Mouse (Mus musculus): Measurements from ENCODE around the gene Prkn. TPM values are rescaled to one million over a fixed set of nuclear protein-coding genes. Genes with fewer than 3 reads are reported as not detected.

The Prkn gene
- polyA plus RNA-seq, 1 experiment from 2014 or later: 2.5 TPM

DNA sequence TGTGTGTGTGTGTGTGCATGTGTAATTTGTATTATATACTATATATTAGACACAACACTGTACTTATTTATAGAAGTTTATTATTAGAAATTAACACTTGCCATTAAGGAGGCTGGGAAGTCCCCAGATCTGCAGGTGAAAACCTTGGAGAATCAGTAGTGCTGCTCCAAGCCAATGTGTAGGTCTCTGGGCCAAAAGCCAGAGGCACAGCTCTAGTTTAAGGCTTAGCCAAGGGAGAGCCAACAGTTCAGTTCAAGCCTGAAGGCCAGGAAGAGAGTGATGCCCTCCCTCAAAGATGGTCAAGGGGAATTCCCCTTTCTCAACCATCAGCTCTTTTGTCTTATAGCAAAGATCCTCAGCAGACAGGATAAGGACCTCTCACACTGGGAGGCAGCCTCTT, 230.8 kb downstream of the Prkn start:
- ChIA-PET CTCF (no interaction called here), POLR2A (no interaction called here)
- DNase-seq (ENCODE audit: low read depth, low spot score) (no peak), ATAC-seq (no peak)
- no peak for TF ChIP-seq CTCF (IDR thresholded peaks at IDR 0.05)
- H3K27me3 ChIP-seq: no peaks in the 10 kb centered on the region
- in situ Hi-C loops (cut with MboI; ENCODE audit: low pct_unique_long_range_greater_than_20kb): no loop called here

GRCm38 (mm10) chr17:11076319-11076903, 236.2 kb downstream of the Prkn start:
- no peak for ATAC-seq
- in situ Hi-C loops (cut with MboI; ENCODE audit: low pct_unique_long_range_greater_than_20kb): no loop called here

DNA sequence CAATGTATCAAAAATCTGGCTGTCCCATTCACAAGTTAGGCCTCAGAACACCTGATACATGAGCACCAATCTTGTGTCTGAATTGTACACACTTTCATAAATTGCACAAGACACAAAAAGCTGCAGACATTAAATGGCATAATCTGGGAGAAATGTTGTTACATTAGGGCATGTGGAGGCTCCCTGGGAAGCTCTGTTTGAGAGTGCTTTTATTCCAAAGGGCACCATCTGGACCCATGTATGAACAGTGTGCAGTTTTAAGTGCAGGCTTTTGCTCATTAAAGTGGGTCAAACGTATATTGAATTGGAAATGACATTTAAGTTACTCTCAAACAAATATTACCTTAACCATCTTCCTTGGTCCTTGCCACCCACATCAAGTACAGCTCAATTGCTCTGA, 246.3 kb downstream of the Prkn start:
- no peak for TF ChIP-seq CTCF (IDR thresholded peaks at IDR 0.05)
- no peak for ATAC-seq
- CTCF ChIA-PET: no interaction called here
- in situ Hi-C loops (cut with MboI; ENCODE audit: low pct_unique_long_range_greater_than_20kb): no loop called here
- POLR2A ChIA-PET: no interaction called here
- no peaks in the 10 kb centered on the region for H3K27me3 ChIP-seq
- DNase-seq (ENCODE audit: low read depth, low spot score): no peak

More at GRCm38 (mm10) chr17:11076319-11076903, 236.2 kb downstream of the Prkn start:
- DNase-seq (ENCODE audit: low read depth, low spot score): no peak
- TF ChIP-seq CTCF (IDR thresholded peaks at IDR 0.05): no peak
- ChIA-PET CTCF (no interaction called here), POLR2A (no interaction called here)
- no peaks in the 10 kb centered on the region for H3K27me3 ChIP-seq

- ChIA-PET CTCF (no interaction called here), POLR2A (interaction anchor here (0.6 kb wide), 1 partner anchor 35 kb away, joined by 3 read pairs; no protein-coding TSS in a partner anchor)
- in situ Hi-C loops (cut with MboI; ENCODE audit: low pct_unique_long_range_greater_than_20kb): no loop called here
- TF ChIP-seq CTCF (IDR thresholded peaks at IDR 0.05): no peak
- DNase-seq (ENCODE audit: low read depth, low spot score) (no peak), ATAC-seq (no peak)
- no peaks in the 10 kb centered on the region for H3K27me3 ChIP-seq
Observed at GRCm38 (mm10) chr17:11087088-11087487, 246.9 kb downstream of the Prkn start.

- CTCF ChIA-PET: no interaction called here
- no peak for TF ChIP-seq CTCF (IDR thresholded peaks at IDR 0.05)
- ATAC-seq: no peak
- no peak for DNase-seq (ENCODE audit: low read depth, low spot score)
- H3K27me3 ChIP-seq: no peaks in the 10 kb centered on the region
- POLR2A ChIA-PET: no interaction called here
- in situ Hi-C loops (cut with MboI; ENCODE audit: low pct_unique_long_range_greater_than_20kb): no loop called here
Observed at GRCm38 (mm10) chr17:11087823-11088222, 247.6 kb downstream of the Prkn start.

- ATAC-seq (no peak), DNase-seq (ENCODE audit: low read depth, low spot score) (no peak)
- in situ Hi-C loops (cut with MboI; ENCODE audit: low pct_unique_long_range_greater_than_20kb): no loop called here
- CTCF ChIA-PET: no interaction called here
- TF ChIP-seq CTCF (IDR thresholded peaks at IDR 0.05): no peak
- no peaks in the 10 kb centered on the region for H3K27me3 ChIP-seq
- POLR2A ChIA-PET: no interaction called here
Observed at GRCm38 (mm10) chr17:11089361-11089760, 249.2 kb downstream of the Prkn start.

GRCm38 (mm10) chr17:11092900-11093299, 252.7 kb downstream of the Prkn start:
- POLR2A ChIA-PET: interaction anchor here (0.5 kb wide), 1 partner anchor 673 kb away, joined by 4 read pairs; no protein-coding TSS in a partner anchor
- ATAC-seq (no peak), DNase-seq (ENCODE audit: low read depth, low spot score) (no peak)
- in situ Hi-C loops (cut with MboI; ENCODE audit: low pct_unique_long_range_greater_than_20kb): no loop called here
- CTCF ChIA-PET: interaction anchor here (1.4 kb wide), 2 partner anchors 10 to 18 kb away, joined by 3 to 4 read pairs; no protein-coding TSS in a partner anchor
- TF ChIP-seq CTCF (IDR thresholded peaks at IDR 0.05): no peak
- no peaks in the 10 kb centered on the region for H3K27me3 ChIP-seq

- no peaks in the 10 kb centered on the region for H3K27me3 ChIP-seq
- TF ChIP-seq CTCF (IDR thresholded peaks at IDR 0.05): no peak
- POLR2A ChIA-PET: interaction anchor here (0.5 kb wide), 1 partner anchor 673 kb away, joined by 4 read pairs; no protein-coding TSS in a partner anchor
- CTCF ChIA-PET: interaction anchor here (1.4 kb wide), 2 partner anchors 11 to 18 kb away, joined by 3 to 4 read pairs; no protein-coding TSS in a partner anchor
- DNase-seq (ENCODE audit: low read depth, low spot score): no peak
- no peak for ATAC-seq
- in situ Hi-C loops (cut with MboI; ENCODE audit: low pct_unique_long_range_greater_than_20kb): no loop called here
Observed at GRCm38 (mm10) chr17:11093321-11093720, 253.1 kb downstream of the Prkn start.

GRCm38 (mm10) chr17:11107007-11107406, 266.8 kb downstream of the Prkn start:
- ChIA-PET POLR2A (no interaction called here), CTCF (interaction anchor here (0.6 kb wide), 1 partner anchor 85 kb away, joined by 3 read pairs; no protein-coding TSS in a partner anchor)
- H3K27me3 ChIP-seq: no peaks in the 10 kb centered on the region
- ATAC-seq (no peak), DNase-seq (ENCODE audit: low read depth, low spot score) (no peak)
- in situ Hi-C loops (cut with MboI; ENCODE audit: low pct_unique_long_range_greater_than_20kb): no loop called here
- no peak for TF ChIP-seq CTCF (IDR thresholded peaks at IDR 0.05)

DNA sequence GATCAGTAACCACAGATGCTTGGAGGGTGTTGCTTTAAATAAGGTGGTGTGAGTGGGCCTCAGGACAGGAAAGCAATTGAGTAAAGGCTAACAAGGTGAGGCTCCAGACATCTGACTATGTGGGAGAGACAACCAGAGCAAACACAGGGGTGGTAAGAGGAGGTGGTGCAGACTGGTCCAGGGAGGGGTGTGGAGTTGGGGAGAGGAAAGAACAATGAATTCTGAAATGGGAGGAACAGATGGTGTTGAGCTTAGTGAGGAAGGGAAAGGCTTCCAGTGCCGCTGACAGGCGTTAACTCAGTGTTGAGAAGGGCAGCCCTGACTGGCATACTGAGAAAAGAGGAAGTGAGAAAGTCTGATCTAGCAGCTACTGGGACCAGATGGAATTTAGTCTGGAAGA, 267.7 kb downstream of the Prkn start:
- DNase-seq (ENCODE audit: low read depth, low spot score) (no peak), ATAC-seq (no peak)
- no peak for TF ChIP-seq CTCF (IDR thresholded peaks at IDR 0.05)
- no peaks in the 10 kb centered on the region for H3K27me3 ChIP-seq
- in situ Hi-C loops (cut with MboI; ENCODE audit: low pct_unique_long_range_greater_than_20kb): no loop called here
- CTCF ChIA-PET: no interaction called here
- POLR2A ChIA-PET: no interaction called here

DNA sequence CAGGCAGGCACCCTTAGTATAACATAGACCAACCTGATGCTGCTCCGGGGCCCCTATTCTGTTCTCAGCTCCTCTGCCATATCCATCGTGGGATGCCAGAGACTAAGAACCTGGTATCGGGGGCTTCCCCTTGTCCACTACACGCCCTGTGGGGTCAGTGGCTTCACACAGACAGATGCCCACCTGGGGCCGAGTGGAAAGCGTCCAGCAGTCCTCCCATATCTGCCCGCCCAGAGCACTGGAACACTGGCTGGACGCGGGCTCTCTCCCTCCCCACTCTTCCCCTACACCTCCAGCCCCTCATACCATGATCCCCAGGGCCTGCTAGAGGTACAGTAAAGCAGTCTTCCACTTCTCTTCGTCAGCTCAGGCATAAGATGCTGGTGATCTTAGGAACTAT, 277.3 kb downstream of the Prkn start:
- no peak for ATAC-seq
- DNase-seq (ENCODE audit: low read depth, low spot score): no peak
- TF ChIP-seq CTCF (IDR thresholded peaks at IDR 0.05): no peak
- CTCF ChIA-PET: interaction anchor here (1.2 kb wide), 1 partner anchor 15 kb away, joined by 4 read pairs; no protein-coding TSS in a partner anchor
- POLR2A ChIA-PET: no interaction called here
- H3K27me3 ChIP-seq: no peaks in the 10 kb centered on the region
- in situ Hi-C loops (cut with MboI; ENCODE audit: low pct_unique_long_range_greater_than_20kb): no loop called here

GRCm38 (mm10) chr17:11124048-11124447, 283.9 kb downstream of the Prkn start:
- in situ Hi-C loops (cut with MboI; ENCODE audit: low pct_unique_long_range_greater_than_20kb): no loop called here
- H3K27me3 ChIP-seq: no peaks in the 10 kb centered on the region
- no peak for TF ChIP-seq CTCF (IDR thresholded peaks at IDR 0.05)
- ChIA-PET POLR2A (no interaction called here), CTCF (interaction anchor here (1.5 kb wide), 1 partner anchor 11 kb away, joined by 3 read pairs; no protein-coding TSS in a partner anchor)
- ATAC-seq (no peak), DNase-seq (ENCODE audit: low read depth, low spot score) (no peak)

All from Patski (cell line).